Mouse (Mus musculus) neutrophil, adult 83 days (primary cell): ENCODE data around the gene Folh1. TPM values are rescaled to one million over a fixed set of nuclear protein-coding genes. Genes with fewer than 3 reads are reported as not detected.

Source experiments
- total RNA-seq, 2 experiments: library from RNA; stranded (reverse); gene quantifications; one replicate each; pipeline ENCODE4 v1.2.4; 2023

Folh1 gene
- total RNA-seq: not detected

DNA sequence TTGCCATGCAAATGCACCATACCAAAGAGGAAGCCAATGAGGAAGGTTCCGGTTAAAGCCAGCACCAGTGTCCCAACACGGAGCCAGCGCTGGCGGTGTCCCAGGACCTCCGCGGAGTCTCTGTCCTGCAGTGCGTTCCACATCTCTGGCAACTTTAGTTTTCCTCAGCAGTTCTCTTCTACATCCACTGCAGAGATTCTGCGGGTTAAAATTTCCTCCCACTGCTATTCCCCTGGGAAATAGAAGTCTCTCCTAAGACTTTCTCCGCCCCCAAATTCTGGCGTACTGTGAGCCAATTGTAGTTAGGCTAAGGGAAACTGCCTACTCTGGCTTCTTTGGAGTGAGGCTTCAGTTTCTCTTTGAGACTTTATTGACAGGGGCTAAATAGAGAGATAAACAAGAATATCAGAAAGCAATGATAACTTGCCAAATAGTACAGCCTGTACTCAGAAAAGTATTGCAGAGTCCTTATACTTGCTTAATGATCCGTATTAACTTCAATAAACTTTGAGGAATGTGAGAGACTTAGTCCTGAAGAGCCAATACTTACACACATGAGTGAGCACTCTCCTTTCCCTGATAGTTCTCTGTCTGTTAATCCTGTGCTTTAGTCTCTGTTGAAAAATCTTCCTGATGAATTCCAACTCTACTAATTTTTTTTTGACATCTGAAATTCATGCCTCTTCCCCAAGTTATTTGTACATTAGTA lies at the start of gene Folh1:
Gene Folh1, minus strand, starts transcription at position 327 of the 709 bp plus-strand sequence.

DNA sequence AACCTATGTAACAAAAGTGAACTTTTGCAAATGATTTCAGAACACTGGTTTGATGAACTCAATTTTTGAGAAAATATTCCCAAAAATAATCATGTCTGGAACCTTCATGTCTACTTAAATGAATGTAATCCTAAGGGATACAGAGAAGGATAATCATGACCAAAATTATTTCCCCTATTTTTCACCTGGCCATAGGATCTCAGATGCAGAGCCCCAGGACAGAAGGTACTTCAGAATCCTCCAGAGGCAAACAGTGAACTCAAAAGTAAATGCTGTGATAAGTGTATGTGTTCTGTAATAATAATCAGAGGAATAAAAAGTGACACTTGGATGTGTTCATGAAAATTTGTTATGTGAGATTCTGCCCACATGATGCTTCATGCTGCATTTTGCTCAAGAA lies 19.0 kb upstream of the Folh1 start, which contains the start of gene Vmn2r77:
Gene Vmn2r77, plus strand, starts transcription at position 301 of the 400 bp plus-strand sequence.

DNA sequence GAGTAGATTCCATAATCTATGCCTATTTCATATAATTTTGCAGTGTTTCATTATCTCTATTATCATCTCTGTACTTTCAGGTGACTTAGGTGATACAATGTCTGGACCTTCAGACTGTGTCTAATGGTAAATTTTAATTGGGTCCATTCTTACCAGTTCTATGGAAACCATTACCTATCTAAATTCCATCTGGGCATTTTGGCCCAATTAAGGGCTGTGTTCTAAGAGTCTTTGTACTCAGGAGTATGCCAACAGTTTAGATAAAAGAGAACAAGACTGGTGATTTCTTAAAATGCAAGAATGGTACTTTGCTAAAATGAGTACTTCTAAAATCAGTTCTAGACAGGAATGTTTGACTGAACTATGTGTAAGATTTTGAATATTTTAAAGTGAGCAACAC lies 87.7 kb downstream of the Folh1 start, which contains the start of gene Olfr292:
Gene Olfr292, plus strand, starts transcription at position 301 of the 400 bp plus-strand sequence.

Other genes with a start within 250 kb of the Folh1 start
- gene Olfr295, start 192.1 kb downstream of the Folh1 start, total RNA-seq: not detected
- gene Olfr294, start 159.3 kb downstream of the Folh1 start, total RNA-seq: not detected
- not detected for gene Olfr293, start 126.9 kb downstream of the Folh1 start, total RNA-seq
- gene Olfr292, start 87.6 kb downstream of the Folh1 start, total RNA-seq: not detected
- not detected for gene Vmn2r77, start 19.1 kb upstream of the Folh1 start, total RNA-seq
- gene Vmn2r78, start 139.2 kb upstream of the Folh1 start, total RNA-seq: not detected
- under 1 TPM in 1 of 2 experiments, not detected in 1; 0.04 TPM for gene Vmn2r79, start 220.2 kb upstream of the Folh1 start, total RNA-seq